In genomic region chr11:111197422-111197821, GRCm38 (mm10) we compare ENCODE assay signal across 21 mouse cellular contexts.
"Had no signal": no experiment of that assay in that cellular context is flagged by ENCODE, and none has a peak within 500 bp of the region (broad histone marks: within the 10 kb centered on the region; RNA-seq: fewer than 3 reads in every experiment).

No protein-coding gene starts in this region.

- H3K9me3 ChIP-seq: limb, embryonic 12.5 days; limb, embryonic 15.5 days; stomach, embryonic 15.5 days had no signal

- H3K27ac ChIP-seq: kidney, postnatal 0 days; left cerebral cortex, adult 2 months; limb, embryonic 12.5 days; limb, embryonic 15.5 days; liver, embryonic 14.5 days; stomach, embryonic 15.5 days had no signal

- H3K27me3 ChIP-seq: limb, embryonic 12.5 days; limb, embryonic 15.5 days; stomach, embryonic 15.5 days had no signal

- H3K4me1 ChIP-seq: limb, embryonic 12.5 days; limb, embryonic 15.5 days; stomach, embryonic 15.5 days had no signal

- H3K9ac ChIP-seq: limb, embryonic 12.5 days; limb, embryonic 15.5 days; liver, embryonic 14.5 days; liver, postnatal 0 days; lung, embryonic 14.5 days; stomach, embryonic 15.5 days had no signal

- H3K4me2 ChIP-seq: limb, embryonic 12.5 days; limb, embryonic 15.5 days; liver, embryonic 11.5 days; lung, embryonic 14.5 days; midbrain, embryonic 11.5 days; stomach, embryonic 15.5 days had no signal

- H3K36me3 ChIP-seq: limb, embryonic 12.5 days; limb, embryonic 15.5 days; stomach, embryonic 15.5 days had no signal

- H3K4me3 ChIP-seq: left cerebral cortex, adult 2 months; limb, embryonic 12.5 days; limb, embryonic 15.5 days; stomach, embryonic 15.5 days had no signal

- ATAC-seq: intestine, postnatal 0 days; liver, postnatal 0 days; lung, postnatal 0 days had no signal

- DNase-seq: kidney, adult 2 months; kidney, postnatal 25 days; left cerebral cortex, postnatal 4 days; liver, postnatal 0 days; lung, embryonic 14.5 days; lung, postnatal 4 days; midbrain, embryonic 14.5 days; right cerebral cortex, postnatal 25 days; spleen, adult 18-20 months; thymus, adult 18-20 months; thymus, postnatal 36 days had no signal
